In genomic region chr17:5536259-5537094, GRCm38 (mm10) we compare ENCODE assay signal across 19 mouse cellular contexts. TPM values are rescaled to one million over a fixed set of nuclear protein-coding genes. Genes with fewer than 3 reads are reported as not detected.
DNase-seq lines count a peak whose midpoint lies in the region; ATAC-seq and TF ChIP-seq lines count a peak whose summit lies in the region.
"Had no signal": no experiment of that assay in that cellular context is flagged by ENCODE, and none has a peak within 500 bp of the region (broad histone marks: within the 10 kb centered on the region; RNA-seq: fewer than 3 reads in every experiment).

No protein-coding gene starts in this region.

- no peaks in the 10 kb centered on the region for H3K36me3 ChIP-seq in neural tube, embryonic 13.5 days
- no peaks in the 10 kb centered on the region for H3K36me3 ChIP-seq in midbrain, embryonic 15.5 days (replicated peaks)
- H3K36me3 ChIP-seq: limb, embryonic 15.5 days had no signal

- peak; percentile 63 for ATAC-seq in neural tube, embryonic 13.5 days (ENCODE audit: low read depth)
- ATAC-seq in midbrain, embryonic 15.5 days (replicated peaks): peak; percentile 58; the same call in 1 of the 2 replicates
- ATAC-seq: activated CD4-positive, CD25-positive, alpha-beta regulatory T cell, adult 4 months; intestine, postnatal 0 days had no signal

- WGBS in cerebellum, adult 2 months: 52% methylated on average over 10 of the region's 12 CpGs
- WGBS in neural tube, embryonic 13.5 days: 72% methylated on average over 10 of the region's 12 CpGs
- WGBS in midbrain, embryonic 15.5 days: 71% methylated on average over 10 of the region's 12 CpGs

- TF ChIP-seq CTCF in cerebellum, adult 2 months (IDR thresholded peaks at IDR 0.05; ENCODE audit: borderline replicate concordance, insufficient read depth, low read depth, low read length): no peak

- H3K4me3 ChIP-seq in cerebellum, adult 2 months (replicated peaks; ENCODE audit: insufficient read depth, low read depth, low read length): no peak overlapping the region
- H3K4me3 ChIP-seq in neural tube, embryonic 13.5 days: no peak overlapping the region
- no peak overlapping the region for H3K4me3 ChIP-seq in midbrain, embryonic 15.5 days
- H3K4me3 ChIP-seq: heart, adult 2 months; limb, embryonic 15.5 days had no signal

- no peak for TF ChIP-seq POLR2A in cerebellum, adult 2 months (IDR thresholded peaks at IDR 0.05; ENCODE audit: borderline replicate concordance, insufficient read depth, low read length)

- H3K27me3 ChIP-seq in cerebellum, adult 2 months (ENCODE audit: control insufficient read depth, insufficient read depth, low read length): no peaks in the 10 kb centered on the region
- no peaks in the 10 kb centered on the region for H3K27me3 ChIP-seq in neural tube, embryonic 13.5 days
- no peaks in the 10 kb centered on the region for H3K27me3 ChIP-seq in midbrain, embryonic 15.5 days (replicated peaks)
- H3K27me3 ChIP-seq: CH12.LX; limb, embryonic 15.5 days had no signal

- H3K4me2 ChIP-seq in neural tube, embryonic 13.5 days: no peak overlapping the region
- H3K4me2 ChIP-seq in midbrain, embryonic 15.5 days: no peak overlapping the region
- H3K4me2 ChIP-seq: limb, embryonic 15.5 days had no signal

- 0 out of 2 replicates have a peak overlapping the region, but pooled peaks have one; percentile 20 for H3K27ac ChIP-seq in cerebellum, adult 2 months (ENCODE audit: insufficient read depth, low read length)
- H3K27ac ChIP-seq in neural tube, embryonic 13.5 days (replicated peaks): no peak overlapping the region; the same call in 1 of the 2 replicates
- peak overlapping the region; percentile 42; the same call in 1 of the 2 replicates for H3K27ac ChIP-seq in midbrain, embryonic 15.5 days
- H3K27ac ChIP-seq: heart, adult 2 months; limb, embryonic 15.5 days; macrophage had no signal

- H3K9ac ChIP-seq in neural tube, embryonic 13.5 days: no peak overlapping the region
- no peak overlapping the region for H3K9ac ChIP-seq in midbrain, embryonic 15.5 days
- H3K9ac ChIP-seq: limb, embryonic 15.5 days had no signal

- peaks cover 23% of the 10 kb centered on the region for H3K4me1 ChIP-seq in cerebellum, adult 2 months (ENCODE audit: control insufficient read depth, insufficient read depth, low read length)
- H3K4me1 ChIP-seq in neural tube, embryonic 13.5 days (replicated peaks): peaks cover 10% of the 10 kb centered on the region; the same call in 1 of the 2 replicates
- no peaks in the 10 kb centered on the region for H3K4me1 ChIP-seq in midbrain, embryonic 15.5 days
- H3K4me1 ChIP-seq: limb, embryonic 15.5 days had no signal

- H3K9me3 ChIP-seq in neural tube, embryonic 13.5 days: no peaks in the 10 kb centered on the region
- no peaks in the 10 kb centered on the region for H3K9me3 ChIP-seq in midbrain, embryonic 15.5 days
- H3K9me3 ChIP-seq: limb, embryonic 15.5 days had no signal

- DNase-seq in cerebellum, adult 2 months: no peak
- no peak for DNase-seq in cerebellum, adult 8-10 months
- DNase-seq in neural tube, embryonic 10.5 days (ENCODE audit: extremely low spot score, low spot score): no peak
- DNase-seq in spleen, adult 12 weeks (ENCODE audit: low spot score): no peak
- DNase-seq in spleen, postnatal 14 days (ENCODE audit: low spot score in 2 of 2): no peak
- no peak for DNase-seq in testis, postnatal 10 days (ENCODE audit: low spot score)
- DNase-seq: cerebellum, adult 11-12 months; embryo, embryonic 11 days; heart, adult 2 months; kidney, postnatal 4 days; lung, adult 2 months; thymus, adult 18-20 months had no signal

RNA-seq across cellular contexts. Expression of gene Zdhhc14, which starts 44.1 kb away (rescaled TPM):
- 24.8 and 26.0 TPM in 2 replicates for polyA plus RNA-seq in cerebellum, adult 2 months (2012; rRNA removed)
- 6.9 and 8.4 TPM in 2 replicates for polyA plus RNA-seq in neural tube, embryonic 13.5 days (2015; fragmentation: Nextera tagmentation; extraction: Ambion mirVana)
- polyA plus RNA-seq in midbrain, embryonic 15.5 days (2015; fragmentation: Nextera tagmentation; extraction: Ambion mirVana): 10.1 and 12.1 TPM in 2 replicates
